Mouse (Mus musculus): ENCODE data around the gene Emc7.

Emc7 gene

GRCm38 (mm10) chr2:112520526-112521482, 66.0 kb downstream of the Emc7 start:
- no peak for DNase-seq (ENCODE audit: low read depth, low spot score)

Data from WW6 (cell line).